Mouse (Mus musculus) testis, adult 2 months (tissue): ENCODE data around the gene Ctbp2.

Experiments used
- CTCF ChIP-seq: fragments of 200-500 bp; IDR thresholded peaks from 2 replicates; pipeline ENCODE4 v1.5.1; 2012; ENCODE audit warnings: low read depth, mild to moderate bottlenecking, inconsistent platforms, low read length, moderate library complexity; ENCODE audit not compliant: control insufficient read depth, insufficient read depth, insufficient replicate concordance
- POLR2A ChIP-seq: fragments of 200-500 bp; IDR thresholded peaks from 2 replicates; pipeline ENCODE4 v1.6.1; 2012; ENCODE audit warnings: low read depth, mild to moderate bottlenecking, inconsistent platforms, low read length, moderate library complexity; ENCODE audit not compliant: control insufficient read depth

DNA sequence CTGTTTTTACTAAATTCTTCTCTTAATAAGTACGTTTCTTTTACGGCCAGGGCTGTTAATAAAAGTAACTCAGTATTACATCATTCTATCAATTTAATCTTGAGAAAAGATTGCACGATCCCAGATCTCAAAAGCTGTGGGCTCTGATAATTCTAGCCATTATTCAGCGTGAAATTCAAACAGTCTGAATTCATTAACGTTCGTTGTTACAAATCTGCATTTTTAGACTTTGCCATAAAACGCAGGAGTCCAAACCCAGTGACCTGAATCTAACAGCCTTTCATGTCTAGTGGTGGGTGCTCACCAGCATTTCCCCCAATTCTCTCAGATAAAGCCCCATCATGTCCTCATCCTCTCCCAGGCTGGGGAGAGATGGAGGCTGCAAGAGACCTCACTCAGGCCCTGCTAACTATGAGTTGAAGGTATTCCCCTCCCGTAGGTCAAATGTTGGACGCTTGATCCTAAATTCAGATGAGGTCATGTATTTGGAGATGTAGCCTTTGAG, 51.0 kb downstream of the Ctbp2 start:
- no peak for TF ChIP-seq CTCF
- no peak for TF ChIP-seq POLR2A
